9 mouse cellular contexts compared by ENCODE assay signal in the genomic region with DNA sequence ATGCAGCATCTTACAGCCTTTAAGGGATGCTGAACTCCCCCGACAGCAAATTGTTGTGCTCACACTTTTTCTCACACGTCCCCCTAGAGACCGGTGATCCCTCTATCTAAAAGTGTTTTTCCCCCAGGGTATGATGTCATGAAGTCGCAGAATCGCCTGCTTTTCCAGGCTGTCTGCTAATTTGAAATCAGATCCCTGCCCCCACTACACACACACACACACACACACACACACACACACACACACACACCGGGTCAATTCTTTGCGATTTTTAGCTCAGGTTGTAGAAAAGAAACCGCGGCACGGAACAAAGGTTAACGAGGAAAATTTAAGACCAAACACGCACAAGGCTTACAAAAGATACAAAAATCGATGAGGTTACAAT. TPM values are rescaled to one million over a fixed set of nuclear protein-coding genes. Genes with fewer than 3 reads are reported as not detected.
A peak's percentile ranks its signal among the peaks of the same experiment; 100 is the strongest.
DNase-seq lines count a peak whose midpoint lies in the region; ATAC-seq and TF ChIP-seq lines count a peak whose summit lies in the region.
"Had no signal": no experiment of that assay in that cellular context is flagged by ENCODE, and none has a peak within 500 bp of the region (broad histone marks: within the 10 kb centered on the region; RNA-seq: fewer than 3 reads in every experiment).

No protein-coding gene starts in this region.

- peak overlapping the region; percentile 95 for H3K4me3 ChIP-seq in heart, embryonic 10.5 days
- peak overlapping the region; percentile 13; the same call in 1 of the 2 replicates for H3K4me3 ChIP-seq in thymus, adult 2 months (ENCODE audit: control insufficient read depth, insufficient read depth, low read length)
- H3K4me3 ChIP-seq in liver, embryonic 12.5 days, result peak overlapping the region; percentile 72

- peak overlapping the region; percentile 96 for H3K4me2 ChIP-seq in liver, embryonic 12.5 days

- ATAC-seq in liver, embryonic 12.5 days, result no peak

- TF ChIP-seq POLR2A in thymus, adult 2 months (IDR thresholded peaks at IDR 0.05; ENCODE audit: control insufficient read depth, extremely low read depth, insufficient read depth, low read length, poor library complexity), result no peak

- no peaks in the 10 kb centered on the region for H3K9me3 ChIP-seq in heart, embryonic 10.5 days
- H3K9me3 ChIP-seq in liver, embryonic 12.5 days (replicated peaks), result no peaks in the 10 kb centered on the region

- H3K27me3 ChIP-seq in heart, embryonic 10.5 days (ENCODE audit: insufficient read depth, poor library complexity, severe bottlenecking), result peaks cover 10% of the 10 kb centered on the region; the same call in 1 of the 2 replicates
- peaks cover 5% of the 10 kb centered on the region for H3K27me3 ChIP-seq in thymus, adult 2 months (ENCODE audit: control insufficient read depth, insufficient read depth, low read length)
- peaks cover 61% of the 10 kb centered on the region for H3K27me3 ChIP-seq in liver, embryonic 12.5 days (replicated peaks)

- H3K36me3 ChIP-seq in heart, embryonic 10.5 days, result no peaks in the 10 kb centered on the region
- H3K36me3 ChIP-seq in thymus, adult 2 months (ENCODE audit: control insufficient read depth, insufficient read depth, low read length), result no peaks in the 10 kb centered on the region
- H3K36me3 ChIP-seq in liver, embryonic 12.5 days, result no peaks in the 10 kb centered on the region

- H3K4me1 ChIP-seq in heart, embryonic 10.5 days, result no peaks in the 10 kb centered on the region
- H3K4me1 ChIP-seq in thymus, adult 2 months (replicated peaks; ENCODE audit: control insufficient read depth, insufficient read depth, low read length), result 0 out of 2 replicates have a peak, but pooled peaks cover 2% of the 10 kb centered on the region
- peaks cover 14% of the 10 kb centered on the region for H3K4me1 ChIP-seq in liver, embryonic 12.5 days

- DNase-seq in heart, embryonic 10.5 days (ENCODE audit: low spot score), result no peak
- no peak for DNase-seq in heart, postnatal 4 days
- no peak for DNase-seq in thymus, adult 2 months
- DNase-seq in thymus, postnatal 14 days, result no peak
- no peak for DNase-seq in urinary bladder, adult 18-20 months (ENCODE audit: low spot score in 2 of 2)
- DNase-seq in layer of hippocampus, adult 9-10 months (ENCODE audit: low spot score), result no peak
- no peak for DNase-seq in spleen, postnatal 10 days (ENCODE audit: low spot score in 2 of 2)

- no peak overlapping the region for H3K9ac ChIP-seq in liver, embryonic 12.5 days

- no peak for TF ChIP-seq CTCF in thymus, adult 2 months (IDR thresholded peaks at IDR 0.05; ENCODE audit: borderline replicate concordance, control insufficient read depth, extremely low read depth, insufficient read depth, low read length, poor library complexity)

- 9% methylated on average over 13 of the region's 13 CpGs for WGBS in heart, embryonic 10.5 days
- 3% methylated on average over 13 of the region's 13 CpGs for WGBS in thymus, adult 2 months
- 10% methylated on average over 13 of the region's 13 CpGs for WGBS in liver, embryonic 12.5 days (ENCODE audit: insufficient replicate concordance)

- H3K27ac ChIP-seq in heart, embryonic 10.5 days, result peak overlapping the region; percentile 88; the same call in 1 of the 2 replicates
- no peak overlapping the region for H3K27ac ChIP-seq in thymus, adult 2 months (ENCODE audit: control insufficient read depth, insufficient read depth, low read length)
- H3K27ac ChIP-seq in liver, embryonic 12.5 days, result no peak overlapping the region

RNA-seq across cellular contexts. Expression of gene Dmxl2, which starts 0.7 kb away (rescaled TPM):
- 6.4 TPM in 2 replicates for polyA plus RNA-seq in heart, embryonic 10.5 days (2016; fragmentation: Nextera tagmentation; extraction: Ambion mirVana)
- total RNA-seq in heart, postnatal 4 days (2021), result 10 to 100 TPM; 21.2 to 24.5 TPM
- 0.89 and 1.0 TPM in 2 replicates for polyA plus RNA-seq in thymus, adult 2 months (2012; rRNA removed)
- polyA plus RNA-seq in liver, embryonic 12.5 days (2016; fragmentation: Nextera tagmentation; extraction: Ambion mirVana), result 1.9 and 2.0 TPM in 2 replicates

RNA-seq across cellular contexts. Expression of gene Sh2d7, which starts 36.7 kb away (rescaled TPM):
- polyA plus RNA-seq in heart, embryonic 10.5 days (2016; fragmentation: Nextera tagmentation; extraction: Ambion mirVana), result not detected in 2 replicates
- not detected for total RNA-seq in heart, postnatal 4 days (2021)
- 1.3 and 1.9 TPM in 2 replicates for polyA plus RNA-seq in thymus, adult 2 months (2012; rRNA removed)
- not detected in 2 replicates for polyA plus RNA-seq in liver, embryonic 12.5 days (2016; fragmentation: Nextera tagmentation; extraction: Ambion mirVana)
- total RNA-seq: common myeloid progenitor, adult 5-6 weeks had no signal

RNA-seq across cellular contexts. Expression of gene Cib2, which starts 57.9 kb away (rescaled TPM):
- polyA plus RNA-seq in heart, embryonic 10.5 days (2016; fragmentation: Nextera tagmentation; extraction: Ambion mirVana), result 2.9 and 5.5 TPM in 2 replicates
- total RNA-seq in heart, postnatal 4 days (2021), result 1 to 10 TPM; 1.5 to 2.1 TPM
- polyA plus RNA-seq in thymus, adult 2 months (2012; rRNA removed), result 5.8 and 6.4 TPM in 2 replicates
- 2.6 and 2.7 TPM in 2 replicates for polyA plus RNA-seq in liver, embryonic 12.5 days (2016; fragmentation: Nextera tagmentation; extraction: Ambion mirVana)
- total RNA-seq: common myeloid progenitor, adult 5-6 weeks had no signal

Comparison
In these comparisons a context has a peak if more than half of its experiments do, and no peak if none do; other contexts are left out.
1. H3K4me3 ChIP-seq: peak in every context shown above with its lines; median percentile 95 in heart, embryonic 10.5 days; 72 in liver, embryonic 12.5 days; 13 in thymus, adult 2 months.